Mouse (Mus musculus) layer of hippocampus, postnatal 10 days (tissue): Measurements from ENCODE around the gene Trak1. TPM values are rescaled to one million over a fixed set of nuclear protein-coding genes. Genes with fewer than 3 reads are reported as not detected.

Experiments used
- DNase-seq, 2 experiments: peaks; one replicate each; pipeline ENCODE4 v3.0.0; 2021; ENCODE audit warnings: low spot score in 2 of 2
- total RNA-seq, 2 experiments: library from RNA; stranded (reverse); gene quantifications; 2 replicates each; pipeline ENCODE4 v1.2.3; 2021

The Trak1 gene
- total RNA-seq, 2 experiments from 2014 or later: 207 to 210 TPM

DNA sequence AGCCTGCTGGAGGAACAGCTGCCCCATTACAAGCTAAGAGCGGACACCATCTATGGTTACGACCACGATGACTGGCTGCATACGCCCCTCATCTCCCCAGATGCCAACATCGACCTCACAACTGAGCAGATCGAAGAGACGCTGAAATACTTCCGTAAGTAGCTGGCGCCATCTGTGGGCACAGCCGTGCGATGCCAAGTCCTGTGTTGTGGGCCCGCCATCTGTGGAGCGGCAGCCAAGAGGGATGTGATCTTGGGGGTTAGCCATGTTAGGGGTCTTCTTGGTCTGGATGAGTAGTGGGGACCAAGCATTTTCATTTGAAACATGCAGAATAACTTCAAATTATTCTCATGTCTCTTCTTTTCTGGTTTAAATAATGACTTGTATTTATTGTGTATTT lies 94.6 kb downstream of the Trak1 start:
- peak in 1 of 2 experiments; percentile 61 for DNase-seq

DNA sequence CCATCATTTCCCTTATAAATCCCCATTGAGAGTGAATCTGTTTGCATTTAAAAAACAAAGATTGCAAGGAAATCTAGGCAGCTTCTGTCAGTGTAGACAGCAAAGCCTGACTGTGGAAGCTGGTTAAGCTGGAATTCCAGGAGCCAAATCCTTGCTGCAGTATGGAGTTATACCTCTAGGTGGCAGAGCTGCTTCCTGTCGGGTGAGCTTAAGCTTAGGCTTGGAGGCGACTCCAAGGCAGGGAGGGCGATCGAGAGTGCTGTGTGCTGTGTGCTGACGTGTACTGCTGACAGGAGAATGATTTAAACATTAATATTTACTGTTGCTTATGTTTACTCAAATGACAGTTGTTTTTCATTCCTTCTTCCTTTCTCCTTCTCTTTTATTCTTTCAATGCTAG lies 95.1 kb downstream of the Trak1 start:
- DNase-seq: peak; percentile 85 to 86

GRCm38 (mm10) chr9:121393104-121393503 lies 95.8 kb downstream of the Trak1 start:
- no peak for DNase-seq

DNA sequence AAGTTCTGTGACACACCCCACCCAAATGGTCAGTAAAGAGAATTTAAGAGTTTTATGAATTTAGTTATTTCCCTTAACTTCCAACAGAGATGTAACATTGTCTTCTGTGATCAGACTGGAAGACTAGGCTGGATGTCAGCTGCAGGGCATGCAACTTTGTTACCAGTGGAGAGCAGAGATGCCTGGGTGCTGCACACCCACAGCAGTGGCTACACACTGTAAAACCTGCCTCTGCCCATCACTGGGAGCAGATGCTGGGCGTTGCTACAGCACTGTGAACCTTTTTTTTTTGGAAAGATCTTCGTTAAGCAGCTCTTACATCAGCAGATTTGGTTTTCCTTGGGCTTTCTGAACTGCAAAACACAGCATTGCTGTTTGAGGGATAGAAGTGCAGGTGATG lies 97.6 kb downstream of the Trak1 start:
- no peak for DNase-seq

- no peak for DNase-seq
Measured at GRCm38 (mm10) chr9:121395812-121396211, 98.5 kb downstream of the Trak1 start.

DNA sequence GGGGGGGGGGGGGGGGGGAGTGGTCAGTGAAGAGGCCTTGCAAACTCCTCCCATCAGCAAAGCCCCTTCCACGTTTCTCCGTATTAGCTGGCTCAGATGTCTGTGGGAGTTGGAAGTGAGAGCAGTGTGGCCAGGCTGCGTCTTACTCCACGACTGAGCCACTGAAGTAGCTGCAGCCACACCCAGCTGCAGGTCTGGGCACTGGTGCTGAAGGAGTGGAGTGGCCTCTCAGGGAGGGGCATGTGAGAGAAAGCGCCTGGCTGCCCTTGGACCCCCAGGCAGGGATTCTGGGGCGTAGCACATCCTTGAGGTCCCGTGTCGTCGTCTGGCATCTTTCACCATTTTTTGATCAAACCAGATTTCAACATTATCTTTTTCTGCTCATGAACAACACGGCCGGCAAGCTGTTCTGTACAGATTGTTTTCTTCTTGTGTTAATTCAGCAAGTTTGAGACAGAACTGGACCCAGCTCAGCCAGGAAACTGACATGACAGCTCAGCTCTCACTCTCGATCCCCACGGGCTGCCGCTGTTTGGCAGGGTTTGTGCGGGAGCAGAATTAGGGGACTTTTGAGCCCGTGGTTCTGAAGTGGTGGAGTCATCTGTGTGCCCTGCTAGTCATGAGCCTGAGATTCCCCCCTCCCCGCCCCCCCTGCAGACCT lies 100.9 kb downstream of the Trak1 start:
- DNase-seq: peak in 1 of 2 experiments; percentile 54

- peak; percentile 73 to 75 for DNase-seq
Measured at GRCm38 (mm10) chr9:121398761-121399160, 101.5 kb downstream of the Trak1 start.

DNA sequence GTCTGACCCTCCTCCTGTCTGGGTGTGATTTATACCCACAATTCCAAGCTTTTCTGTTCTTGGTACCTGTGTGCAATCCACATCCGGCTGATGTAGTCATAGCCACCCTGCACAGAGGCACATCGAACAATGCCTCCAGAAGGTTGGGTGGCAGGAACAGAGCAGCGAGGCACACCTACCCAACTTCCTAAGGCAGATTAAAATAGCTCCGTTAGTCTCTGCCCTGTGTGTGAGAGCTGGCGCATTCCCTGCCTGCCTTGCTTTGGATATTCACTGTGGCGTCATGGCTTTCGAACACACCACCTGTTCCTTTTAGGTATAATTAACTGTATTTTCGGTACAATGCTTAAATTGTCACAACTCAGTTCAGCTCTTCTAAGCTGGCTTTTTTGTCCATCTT lies 103.3 kb downstream of the Trak1 start:
- no peak for DNase-seq

GRCm38 (mm10) chr9:121403157-121403671 lies 105.9 kb downstream of the Trak1 start:
- DNase-seq: peak; percentile 79 to 87

DNA sequence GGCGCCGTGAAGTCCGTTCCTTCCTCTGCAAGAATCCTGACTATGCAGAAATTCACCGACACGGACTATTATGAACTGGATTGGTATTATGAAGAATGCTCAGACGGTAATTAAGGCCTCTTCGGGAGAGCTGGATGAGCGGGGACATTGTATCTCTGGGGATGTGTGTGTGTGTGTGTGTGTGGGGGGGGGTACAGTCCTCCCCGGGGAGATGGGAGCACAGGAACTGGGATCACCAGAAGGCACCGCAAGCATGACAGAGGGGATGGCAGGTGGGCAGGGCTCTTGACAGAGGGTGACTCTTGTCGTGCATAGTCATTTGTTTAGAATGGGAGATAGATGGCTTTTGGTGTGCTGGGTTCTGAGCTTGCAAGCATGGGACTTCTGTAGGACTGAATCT lies 106.4 kb downstream of the Trak1 start:
- peak in 1 of 2 experiments; percentile 65 for DNase-seq

DNA sequence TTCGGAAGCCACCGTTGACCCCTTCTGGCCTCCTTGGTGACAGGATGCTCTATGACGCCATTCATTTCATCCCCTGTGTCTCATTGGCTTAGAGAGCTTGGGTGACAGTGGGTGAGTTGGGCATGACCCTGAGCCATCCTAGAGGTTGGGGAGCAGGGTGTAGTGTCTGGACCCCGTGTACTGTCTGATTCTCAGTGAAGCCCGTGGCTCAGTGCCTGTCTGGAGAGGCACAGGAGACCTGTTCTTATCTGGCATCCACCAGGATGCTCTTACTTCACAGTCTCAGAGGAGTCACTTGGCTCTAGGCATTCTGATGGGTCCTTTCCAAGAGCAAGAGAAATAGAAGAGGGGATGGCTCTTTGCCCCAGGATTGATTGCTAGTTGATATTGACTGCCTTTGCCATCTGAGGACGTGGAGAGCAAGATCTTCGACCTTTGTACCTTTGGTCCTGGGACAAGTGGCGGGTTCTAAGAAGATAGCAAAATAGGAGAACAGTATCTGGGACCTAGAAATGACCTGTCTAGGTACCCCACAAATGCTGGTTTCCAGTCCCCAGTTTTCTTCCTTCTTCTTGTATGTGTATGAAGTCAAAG lies 107.9 kb downstream of the Trak1 start:
- no peak for DNase-seq

DNA sequence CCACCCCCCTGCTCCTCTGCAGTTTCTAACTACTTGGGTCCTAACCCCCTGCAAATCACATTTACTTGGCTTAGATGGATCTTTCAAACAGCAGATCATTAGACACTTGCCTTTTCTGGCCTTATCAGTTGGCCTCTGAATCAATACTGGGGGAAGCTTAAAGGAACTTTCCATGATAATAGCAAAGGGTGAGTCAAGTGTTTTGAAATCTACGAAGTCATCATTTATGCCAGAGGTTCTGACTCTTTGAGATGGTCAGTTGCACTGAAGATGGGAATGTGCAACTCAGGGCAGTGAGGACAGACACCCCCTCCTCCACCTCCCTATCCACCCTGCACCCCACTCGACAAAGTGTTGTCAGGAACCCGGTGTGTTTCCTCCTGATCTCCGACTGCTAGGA lies 108.5 kb downstream of the Trak1 start:
- no peak for DNase-seq

GRCm38 (mm10) chr9:121414237-121414636 lies 116.9 kb downstream of the Trak1 start:
- no peak for DNase-seq

- DNase-seq: peak; percentile 36 to 55
Measured at GRCm38 (mm10) chr9:121415626-121416241, 118.4 kb downstream of the Trak1 start.

DNA sequence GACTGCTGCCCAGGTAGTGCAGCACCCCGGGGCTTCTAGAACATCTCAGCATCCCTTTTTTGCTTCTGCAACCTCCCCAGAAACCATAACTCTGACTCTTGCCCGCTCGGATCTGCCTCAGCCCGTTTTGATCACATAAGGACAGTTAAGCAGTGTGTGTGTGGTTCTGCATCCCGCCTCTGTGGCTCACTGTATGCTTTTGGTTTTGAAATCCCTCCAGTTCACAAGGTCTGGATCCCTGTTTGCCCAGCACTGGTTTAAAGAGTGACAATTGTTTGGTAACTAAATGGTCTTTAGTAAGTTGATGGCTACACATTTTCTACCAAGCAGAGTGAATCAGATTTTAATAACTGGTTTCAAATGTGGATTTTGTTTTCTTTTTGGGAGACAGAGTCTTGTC lies 119.2 kb downstream of the Trak1 start:
- DNase-seq: no peak

- no peak for DNase-seq
Measured at GRCm38 (mm10) chr9:121416872-121417637, 119.8 kb downstream of the Trak1 start.

GRCm38 (mm10) chr9:121419011-121419410 lies 121.7 kb downstream of the Trak1 start:
- DNase-seq: no peak

DNA sequence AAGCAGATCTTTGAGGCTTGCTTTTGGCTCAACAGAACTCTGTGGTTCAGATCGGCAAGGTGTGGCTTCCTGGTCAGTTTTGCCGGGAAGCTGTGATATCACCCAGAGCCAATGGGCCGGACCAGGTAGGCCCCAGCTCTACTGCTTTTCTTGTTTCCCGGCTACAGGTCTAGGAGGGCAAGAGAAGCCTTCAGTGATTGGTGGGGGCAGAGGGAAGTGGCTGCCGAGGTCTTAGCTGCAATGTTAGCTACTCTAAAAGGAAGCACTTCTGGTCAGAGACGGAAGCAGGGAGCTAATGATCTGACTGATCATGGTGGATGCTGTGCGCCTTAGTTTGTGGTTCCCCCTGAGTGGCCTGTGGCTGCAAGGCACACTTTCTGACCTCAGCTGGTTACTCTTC lies 122.3 kb downstream of the Trak1 start:
- DNase-seq: no peak

DNA sequence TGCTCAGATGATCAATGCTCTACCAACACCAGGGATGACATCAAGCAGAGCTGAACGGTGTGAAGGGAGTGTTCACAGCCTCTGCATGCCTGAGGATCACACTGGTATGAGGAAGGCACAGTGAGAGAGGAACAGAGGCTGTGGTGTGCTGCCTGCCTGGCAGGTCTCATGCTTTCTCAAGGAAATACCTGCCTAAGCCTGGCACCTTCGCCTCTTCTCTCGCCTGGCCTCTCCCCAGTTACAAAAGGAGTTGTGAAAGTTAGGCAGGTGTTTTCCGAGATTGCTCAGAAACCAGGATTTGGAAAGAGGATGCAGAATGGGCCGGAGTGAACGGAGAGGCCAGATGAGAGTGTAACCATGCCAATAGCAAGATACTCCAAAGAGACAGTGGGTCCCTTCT lies 123.5 kb downstream of the Trak1 start:
- DNase-seq: no peak

DNA sequence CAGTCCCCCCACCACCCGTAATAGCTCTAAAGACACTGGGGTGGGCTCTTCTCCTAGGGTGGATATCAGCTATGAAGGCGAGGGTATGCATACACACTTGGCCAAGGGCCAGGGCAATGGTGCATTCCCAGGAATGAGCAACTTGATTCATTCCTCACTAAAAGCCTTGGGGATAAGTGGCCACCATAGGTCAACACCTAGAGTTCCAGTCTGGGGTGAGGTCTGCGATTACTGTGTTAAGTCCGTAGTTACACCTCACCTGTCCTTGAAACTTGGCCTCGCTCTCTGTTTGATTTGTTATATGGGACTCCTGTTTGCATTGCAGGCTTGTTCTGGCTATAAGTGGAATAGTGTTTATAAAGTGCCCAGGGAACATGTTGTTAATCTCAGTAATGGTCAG lies 125.1 kb downstream of the Trak1 start:
- no peak for DNase-seq

DNA sequence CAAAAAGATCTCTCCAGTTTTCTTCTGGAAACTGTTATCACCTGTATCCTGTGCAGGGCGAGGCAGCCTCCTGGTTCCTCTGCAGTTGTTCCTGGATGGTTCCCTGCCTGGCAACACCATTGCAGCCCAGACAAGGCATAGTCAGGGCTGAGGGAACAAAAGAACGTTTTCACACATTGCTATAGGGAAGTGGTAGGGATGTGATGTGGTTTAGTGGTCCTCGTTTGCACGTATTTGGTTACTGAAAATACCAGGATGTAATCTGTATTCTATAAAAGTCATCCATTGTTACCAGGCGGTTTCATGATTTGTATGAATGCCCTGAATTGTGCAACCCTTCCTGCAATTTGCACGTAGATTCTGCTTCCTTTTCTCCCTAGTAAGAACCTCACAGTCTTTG lies 126.3 kb downstream of the Trak1 start:
- no peak for DNase-seq
